Mouse (Mus musculus): Measurements from ENCODE around the gene 2510009E07Rik. TPM values are rescaled to one million over a fixed set of nuclear protein-coding genes. Genes with fewer than 3 reads are reported as not detected.

Gene 2510009E07Rik
- total RNA-seq (2021) = 10 to 100 TPM; 16.6 to 22.2 TPM
- long read RNA-seq, experiment 1, full-length matches to known transcripts = 4 of 12 reads
- long read RNA-seq, experiment 1, partial matches to known transcripts = 0 of 12 reads
- long read RNA-seq, experiment 1, other reads (novel, unspliced or antisense) = 8 of 12 reads
- long read RNA-seq, experiment 2, full-length matches to known transcripts = 2 of 3 reads
- long read RNA-seq, experiment 2, partial matches to known transcripts = 0 of 3 reads
- long read RNA-seq, experiment 2, other reads (novel, unspliced or antisense) = 1 of 3 reads

GRCm38 (mm10) chr16:21694463-21695241, at the start of gene 2510009E07Rik:
2510009E07Rik (minus strand) TSS chr16:21694665.
- DNase-seq = peak; percentile 92

- DNase-seq = no peak
These were observed 48.9 kb upstream of the 2510009E07Rik start for GRCm38 (mm10) chr16:21743401-21743800.

GRCm38 (mm10) chr16:21742898-21743297, 48.4 kb upstream of the 2510009E07Rik start:
- DNase-seq = no peak

- no peak for DNase-seq
These were observed 47.9 kb upstream of the 2510009E07Rik start for GRCm38 (mm10) chr16:21742191-21742870.

- DNase-seq = no peak
These were observed 47.1 kb upstream of the 2510009E07Rik start for GRCm38 (mm10) chr16:21741542-21741941.

- DNase-seq = no peak
These were observed 41.2 kb upstream of the 2510009E07Rik start for GRCm38 (mm10) chr16:21735638-21736037.

GRCm38 (mm10) chr16:21727897-21728364, 33.5 kb upstream of the 2510009E07Rik start:
- peak; percentile 86 for DNase-seq

- DNase-seq = no peak
These were observed 33.0 kb upstream of the 2510009E07Rik start for GRCm38 (mm10) chr16:21727421-21727820.

GRCm38 (mm10) chr16:21724261-21724660, 29.8 kb upstream of the 2510009E07Rik start:
- DNase-seq = no peak

- no peak for DNase-seq
These were observed 25.3 kb upstream of the 2510009E07Rik start for GRCm38 (mm10) chr16:21719770-21720169.

GRCm38 (mm10) chr16:21714516-21714915, 20.1 kb upstream of the 2510009E07Rik start:
- no peak for DNase-seq

- DNase-seq = peak; percentile 14
These were observed 15.9 kb upstream of the 2510009E07Rik start for GRCm38 (mm10) chr16:21710321-21710720.

GRCm38 (mm10) chr16:21704691-21705090, 10.2 kb upstream of the 2510009E07Rik start:
- DNase-seq = no peak

GRCm38 (mm10) chr16:21702314-21702690, 7.8 kb upstream of the 2510009E07Rik start:
- DNase-seq = no peak

GRCm38 (mm10) chr16:21701611-21702313, 7.3 kb upstream of the 2510009E07Rik start:
- DNase-seq = no peak

GRCm38 (mm10) chr16:21698136-21698535, 3.7 kb upstream of the 2510009E07Rik start:
- DNase-seq = no peak

GRCm38 (mm10) chr16:21696946-21697345, 2.5 kb upstream of the 2510009E07Rik start:
- no peak for DNase-seq

- DNase-seq = no peak
These were observed 745 bp upstream of the 2510009E07Rik start for GRCm38 (mm10) chr16:21695242-21695578.

GRCm38 (mm10) chr16:21693981-21694462, 443 bp downstream of the 2510009E07Rik start:
- DNase-seq = peak; percentile 70

GRCm38 (mm10) chr16:21690216-21690755, 4.2 kb downstream of the 2510009E07Rik start:
- no peak for DNase-seq

GRCm38 (mm10) chr16:21689141-21689540, 5.3 kb downstream of the 2510009E07Rik start:
- no peak for DNase-seq

GRCm38 (mm10) chr16:21687406-21687805, 7.1 kb downstream of the 2510009E07Rik start:
- no peak for DNase-seq
